12 mouse cellular contexts compared by ENCODE assay signal in the genomic region with DNA sequence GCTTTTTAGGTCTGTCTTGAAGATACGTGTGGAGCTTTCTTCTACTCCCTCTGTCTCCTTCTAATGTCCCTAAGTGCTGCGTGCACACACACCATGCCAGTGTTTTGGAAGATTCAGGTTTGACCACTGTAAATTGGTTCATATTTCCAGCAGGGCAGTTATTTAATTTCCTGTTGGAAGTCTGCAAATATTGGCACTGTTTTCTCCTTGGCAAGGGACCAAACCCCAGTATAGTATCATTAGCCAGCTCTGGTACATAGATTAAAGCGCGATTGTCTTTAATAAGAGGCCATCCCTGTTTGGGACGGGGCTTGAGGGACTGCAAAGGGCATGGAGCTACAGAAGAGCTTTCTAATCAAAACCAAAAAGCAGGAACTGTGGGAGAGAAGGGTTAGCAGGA. TPM values are rescaled to one million over a fixed set of nuclear protein-coding genes. Genes with fewer than 3 reads are reported as not detected.
DNase-seq lines count a peak whose midpoint lies in the region; ATAC-seq and TF ChIP-seq lines count a peak whose summit lies in the region.
"Had no signal": no experiment of that assay in that cellular context is flagged by ENCODE, and none has a peak within 500 bp of the region (broad histone marks: within the 10 kb centered on the region; RNA-seq: fewer than 3 reads in every experiment).

No protein-coding gene starts in this region.

- H3K9ac ChIP-seq in hindbrain, postnatal 0 days (replicated peaks; ENCODE audit: low read length) = no peak overlapping the region
- no peak overlapping the region for H3K9ac ChIP-seq in hindbrain, embryonic 12.5 days
- H3K9ac ChIP-seq: liver, embryonic 13.5 days had no signal

- WGBS in hindbrain, postnatal 0 days = 35% methylated on average over 5 of the region's 5 CpGs
- WGBS in hindbrain, embryonic 12.5 days = 80% methylated on average over 5 of the region's 5 CpGs

- H3K27ac ChIP-seq in hindbrain, postnatal 0 days = no peak overlapping the region; the same call in 1 of the 2 replicates
- H3K27ac ChIP-seq in hindbrain, embryonic 12.5 days = no peak overlapping the region
- H3K27ac ChIP-seq: liver, embryonic 13.5 days had no signal

- H3K36me3 ChIP-seq in hindbrain, postnatal 0 days (ENCODE audit: insufficient read depth, low read length) = no peaks in the 10 kb centered on the region
- no peaks in the 10 kb centered on the region for H3K36me3 ChIP-seq in hindbrain, embryonic 12.5 days
- H3K36me3 ChIP-seq: liver, embryonic 13.5 days had no signal

- H3K4me1 ChIP-seq in hindbrain, postnatal 0 days (ENCODE audit: insufficient read depth, low read length) = peaks cover 3% of the 10 kb centered on the region
- H3K4me1 ChIP-seq in hindbrain, embryonic 12.5 days = no peaks in the 10 kb centered on the region
- H3K4me1 ChIP-seq: liver, embryonic 13.5 days had no signal

- H3K4me2 ChIP-seq in hindbrain, postnatal 0 days (ENCODE audit: low read depth, low read length) = no peak overlapping the region
- no peak overlapping the region for H3K4me2 ChIP-seq in hindbrain, embryonic 12.5 days (replicated peaks)
- H3K4me2 ChIP-seq: heart, embryonic 11.5 days; liver, embryonic 13.5 days had no signal

- peak; percentile 52 for DNase-seq in adrenal gland, postnatal 10 days
- DNase-seq in adrenal gland, postnatal 4 days (ENCODE audit: low spot score in 2 of 2) = no peak
- DNase-seq in hindbrain, postnatal 0 days (ENCODE audit: low spot score) = peak; percentile 54
- peak; percentile 70 for DNase-seq in brain, adult 2 months (ENCODE audit: low read depth, low spot score)
- DNase-seq in kidney, postnatal 36 days = peak; percentile 24 to 58
- no peak for DNase-seq in right cerebral cortex, postnatal 36 days (ENCODE audit: low spot score in 2 of 2)
- DNase-seq in thymus, postnatal 4 days = no peak
- DNase-seq: liver, embryonic 13.5 days had no signal

- no peak overlapping the region for H3K4me3 ChIP-seq in hindbrain, postnatal 0 days (ENCODE audit: low read length)
- no peak overlapping the region for H3K4me3 ChIP-seq in hindbrain, embryonic 12.5 days
- H3K4me3 ChIP-seq: erythroblast, embryonic 14.5 days; liver, embryonic 13.5 days had no signal

- no peaks in the 10 kb centered on the region for H3K27me3 ChIP-seq in hindbrain, postnatal 0 days (ENCODE audit: insufficient read depth, low read length)
- no peaks in the 10 kb centered on the region for H3K27me3 ChIP-seq in hindbrain, embryonic 12.5 days
- H3K27me3 ChIP-seq: liver, embryonic 13.5 days had no signal

- no peaks in the 10 kb centered on the region for H3K9me3 ChIP-seq in hindbrain, postnatal 0 days (ENCODE audit: low read length)
- H3K9me3 ChIP-seq in hindbrain, embryonic 12.5 days (replicated peaks) = no peaks in the 10 kb centered on the region
- H3K9me3 ChIP-seq: liver, embryonic 13.5 days had no signal

- ATAC-seq in hindbrain, postnatal 0 days = no peak
- ATAC-seq in hindbrain, embryonic 12.5 days (ENCODE audit: low FRiP score) = no peak
- ATAC-seq: midbrain, embryonic 16.5 days had no signal

- TF ChIP-seq CTCF in hindbrain, postnatal 0 days (IDR thresholded peaks at IDR 0.05; ENCODE audit: low read depth) = no peak

RNA-seq across cellular contexts. Expression of a gene that starts 33.6 kb away (rescaled TPM):
- total RNA-seq in adrenal gland, postnatal 10 days (2021) = 1 to 10 TPM; 5.5 to 6.2 TPM
- 10 to 100 TPM; 12.0 to 13.6 TPM for total RNA-seq in adrenal gland, postnatal 4 days (2021)
- 5.4 and 5.8 TPM in 2 replicates for total RNA-seq in hindbrain, postnatal 0 days (2014; rRNA removed)
- 1.9 and 2.0 TPM in 2 replicates for polyA plus RNA-seq in hindbrain, postnatal 0 days (2015; fragmentation: Nextera tagmentation; extraction: Ambion mirVana)
- 9.3 and 9.9 TPM in 2 replicates for polyA plus RNA-seq in hindbrain, embryonic 12.5 days (2016; fragmentation: Nextera tagmentation; extraction: Ambion mirVana)
- polyA plus RNA-seq: erythroblast, embryonic 14.5 days had no signal

Comparison
In these comparisons a context has a peak if more than half of its experiments do, and no peak if none do; other contexts are left out.
1. DNase-seq: peak in adrenal gland, postnatal 10 days (single experiment), hindbrain, postnatal 0 days (single experiment), brain, adult 2 months (single experiment) and kidney, postnatal 36 days (2 of 2); none in adrenal gland, postnatal 4 days (0 of 2), right cerebral cortex, postnatal 36 days (0 of 2) and thymus, postnatal 4 days (single experiment).